Mouse (Mus musculus): ENCODE data around the gene Lcmt1.

Gene Lcmt1

GRCm38 (mm10) chr7:123455088-123455487 lies 85.5 kb downstream of the Lcmt1 start:
- DNase-seq (ENCODE audit: low read depth, low spot score): no peak

GRCm38 (mm10) chr7:123458309-123458708 lies 88.7 kb downstream of the Lcmt1 start:
- DNase-seq (ENCODE audit: low read depth, low spot score): no peak

- DNase-seq (ENCODE audit: low read depth, low spot score): no peak
Observed at GRCm38 (mm10) chr7:123459247-123459646, 89.7 kb downstream of the Lcmt1 start.

- DNase-seq (ENCODE audit: low read depth, low spot score): no peak
Observed at GRCm38 (mm10) chr7:123461316-123461715, 91.7 kb downstream of the Lcmt1 start.

GRCm38 (mm10) chr7:123462070-123462501 lies 92.5 kb downstream of the Lcmt1 start, which contains the start of gene Aqp8:
Aqp8 (plus strand) TSS chr7:123462291.
- no peak for DNase-seq (ENCODE audit: low read depth, low spot score)

- DNase-seq (ENCODE audit: low read depth, low spot score): no peak
Observed at GRCm38 (mm10) chr7:123463569-123463968, 94.0 kb downstream of the Lcmt1 start.

- peak; percentile 24 for DNase-seq (ENCODE audit: low read depth, low spot score)
Observed at GRCm38 (mm10) chr7:123465692-123466387, 96.3 kb downstream of the Lcmt1 start.

- no peak for DNase-seq (ENCODE audit: low read depth, low spot score)
Observed at GRCm38 (mm10) chr7:123467961-123468360, 98.4 kb downstream of the Lcmt1 start.

All from telencephalon, adult 2 months (tissue).